Mouse (Mus musculus): ENCODE measurements around the gene Klhl35.

Gene Klhl35

DNA sequence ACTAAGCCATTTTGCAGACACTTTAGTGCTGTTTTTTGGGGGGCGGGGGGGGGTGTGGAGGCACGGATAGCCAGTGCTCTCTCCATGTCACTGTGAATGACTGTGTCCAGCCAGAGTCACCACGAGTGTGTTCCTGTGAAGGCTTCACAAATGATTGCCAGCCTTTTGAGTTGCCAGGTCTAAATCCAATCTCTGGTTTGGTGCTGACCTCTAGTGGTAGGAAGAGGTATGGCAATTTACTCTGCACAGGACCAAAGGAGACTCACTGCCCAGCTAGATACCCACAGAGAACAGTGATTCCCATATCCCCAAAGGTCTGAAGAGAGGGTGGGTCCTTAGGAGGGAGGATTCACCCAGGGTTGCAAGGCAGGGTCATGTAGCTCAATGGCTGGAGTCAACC is 15.1 kb upstream of the Klhl35 start:
- in situ Hi-C loops (cut with MboI; ENCODE audit: unreplicated experiment in 2 of 2): loop anchor here (5.0 to 10.0 kb wide), 5 partner anchors 73 to 226 kb away; no protein-coding TSS in a partner anchor

DNA sequence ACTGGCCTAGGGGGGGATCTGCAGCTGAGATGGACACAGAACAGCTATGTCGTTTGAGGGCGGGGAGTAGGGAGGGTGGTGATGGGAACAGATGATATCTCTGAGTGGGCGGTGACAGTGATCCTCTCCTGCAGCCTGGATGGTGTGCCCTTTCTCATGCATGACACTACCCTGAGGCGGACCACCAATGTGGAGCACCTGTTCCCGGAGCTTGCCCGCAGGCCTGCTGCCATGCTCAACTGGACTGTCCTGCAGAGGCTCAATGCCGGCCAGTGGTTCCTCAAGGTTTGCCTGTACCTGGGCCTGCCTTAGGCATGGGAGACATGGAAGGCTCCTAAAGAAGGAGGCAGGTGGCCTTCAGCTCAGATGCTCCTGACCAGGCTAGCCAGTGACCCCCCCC is 12.9 kb upstream of the Klhl35 start:
- in situ Hi-C loops (cut with MboI; ENCODE audit: unreplicated experiment in 2 of 2): loop anchor here (5.0 to 10.0 kb wide), 5 partner anchors 76 to 228 kb away; no protein-coding TSS in a partner anchor

DNA sequence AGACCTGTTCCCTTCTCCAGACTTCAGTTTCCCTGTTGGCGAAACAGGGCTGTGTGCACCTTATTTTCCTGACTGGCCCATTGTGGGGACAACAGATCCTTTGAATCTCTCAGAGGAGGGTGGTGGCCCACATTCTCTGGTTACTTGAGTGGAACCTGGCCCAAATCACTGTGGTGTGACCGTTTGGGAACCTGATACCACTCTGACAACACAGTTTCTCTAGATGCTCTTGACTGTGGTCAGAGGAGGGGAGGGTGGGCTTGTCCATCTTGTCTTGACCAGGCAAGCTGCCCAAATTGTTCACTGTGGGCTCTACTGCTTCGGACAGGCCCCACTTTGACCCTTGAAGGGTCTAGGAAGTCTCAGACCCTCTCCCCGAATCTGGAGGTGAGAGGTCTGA is 11.8 kb upstream of the Klhl35 start:
- in situ Hi-C loops (cut with MboI; ENCODE audit: unreplicated experiment in 2 of 2): loop anchor here (5.0 to 10.0 kb wide), 5 partner anchors 77 to 229 kb away; no protein-coding TSS in a partner anchor

DNA sequence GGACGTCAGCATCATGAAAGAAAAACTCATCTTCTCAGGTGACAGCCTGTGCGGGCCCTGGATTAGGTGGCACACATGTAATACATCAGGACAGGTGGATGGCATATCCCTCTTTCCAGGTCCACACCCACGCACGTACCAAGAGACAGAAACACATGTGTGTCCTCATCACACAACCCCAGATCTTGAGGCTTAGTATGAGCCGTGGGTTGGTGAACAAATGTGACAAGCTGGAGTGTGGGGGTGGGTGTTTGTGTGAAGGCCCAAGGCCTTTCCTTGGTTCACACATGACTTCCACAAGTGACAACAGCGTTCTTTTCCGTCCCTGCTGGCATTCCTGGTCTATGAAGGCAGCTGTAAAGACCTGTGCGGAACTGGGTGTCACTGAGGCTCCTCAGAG is 7.0 kb upstream of the Klhl35 start:
- in situ Hi-C loops (cut with MboI; ENCODE audit: unreplicated experiment in 2 of 2): loop anchor here (10.0 kb wide), 2 partner anchors 214 to 234 kb away; no protein-coding TSS in a partner anchor

DNA sequence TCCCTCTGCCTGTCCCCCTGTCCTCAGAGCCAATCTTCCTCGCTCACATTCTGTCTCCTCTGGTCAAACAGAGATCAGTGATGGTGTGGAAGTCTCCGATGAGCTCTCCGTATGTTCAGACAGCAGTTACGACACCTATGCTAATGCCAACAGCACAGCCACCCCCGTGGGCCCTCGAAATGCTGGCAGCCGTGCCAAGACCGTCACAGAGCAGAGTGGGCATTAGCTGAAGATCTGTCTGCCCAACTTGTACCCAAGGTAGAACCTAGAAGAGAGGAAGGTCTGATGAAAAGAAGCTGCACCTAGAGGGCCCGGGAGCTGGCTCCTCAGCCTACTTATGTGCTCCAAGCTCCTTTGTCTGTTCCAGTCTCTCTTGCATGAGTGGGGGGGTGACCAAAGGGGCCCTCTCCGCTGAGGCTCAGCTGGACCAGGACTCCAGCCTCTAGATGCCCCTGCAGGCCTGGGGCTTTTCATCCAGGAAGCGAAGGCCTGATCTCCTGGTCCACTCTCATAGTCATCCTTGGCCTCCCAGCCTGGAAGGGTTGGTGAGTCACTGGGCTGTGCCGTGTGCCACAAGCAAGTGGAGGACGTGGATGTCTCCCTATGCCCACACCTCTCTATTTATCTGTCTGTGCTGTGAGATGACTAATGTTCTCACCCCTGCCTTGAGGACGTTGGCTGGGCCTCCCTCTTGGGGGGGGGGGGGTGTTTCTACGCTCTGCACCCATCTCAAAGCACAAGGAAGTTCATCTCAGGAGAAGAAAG is 5.7 kb upstream of the Klhl35 start:
- in situ Hi-C loops (cut with MboI; ENCODE audit: unreplicated experiment in 2 of 2): loop anchor here (10.0 kb wide), 2 partner anchors 215 to 235 kb away; no protein-coding TSS in a partner anchor

DNA sequence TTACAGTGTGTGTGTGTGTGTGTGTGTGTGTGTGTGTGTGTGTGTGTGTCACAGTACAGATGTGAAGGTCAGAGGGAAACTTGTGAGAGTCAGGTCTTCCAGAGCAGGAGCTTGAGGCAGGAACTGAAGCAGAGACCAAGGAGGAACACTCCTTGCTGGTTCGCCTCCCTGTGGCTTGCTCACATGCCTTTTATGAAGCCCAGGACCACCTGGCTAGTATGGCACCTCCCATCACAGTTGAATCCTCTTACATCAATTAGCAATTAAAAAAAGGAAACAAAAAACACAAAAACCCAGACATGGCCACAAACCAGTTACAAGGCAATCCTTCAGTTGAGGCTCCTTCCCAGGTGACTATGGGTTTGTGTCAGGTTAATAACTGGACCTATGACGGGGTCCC is 2.7 kb upstream of the Klhl35 start:
- in situ Hi-C loops (cut with MboI; ENCODE audit: unreplicated experiment in 2 of 2): no loop called here

DNA sequence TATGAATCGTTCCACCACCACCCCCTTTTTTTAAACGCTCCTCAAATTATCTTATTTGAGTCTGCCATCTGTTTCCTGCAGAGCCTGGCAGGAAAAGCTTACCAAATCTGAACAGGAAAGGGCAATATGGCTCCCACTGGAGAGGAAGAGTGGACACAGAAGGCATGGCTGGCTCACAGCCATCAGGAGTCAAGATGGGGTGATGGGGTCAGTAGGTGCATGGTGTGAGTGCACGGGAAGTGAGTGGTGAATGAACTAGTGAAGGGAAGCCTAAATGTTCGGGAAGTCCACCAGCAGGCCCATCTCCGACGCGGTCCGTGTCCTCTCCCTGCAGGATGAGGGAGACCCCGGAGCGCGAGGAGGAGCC is 2.1 kb downstream of the Klhl35 start:
- in situ Hi-C loops (cut with MboI; ENCODE audit: unreplicated experiment in 2 of 2): no loop called here

DNA sequence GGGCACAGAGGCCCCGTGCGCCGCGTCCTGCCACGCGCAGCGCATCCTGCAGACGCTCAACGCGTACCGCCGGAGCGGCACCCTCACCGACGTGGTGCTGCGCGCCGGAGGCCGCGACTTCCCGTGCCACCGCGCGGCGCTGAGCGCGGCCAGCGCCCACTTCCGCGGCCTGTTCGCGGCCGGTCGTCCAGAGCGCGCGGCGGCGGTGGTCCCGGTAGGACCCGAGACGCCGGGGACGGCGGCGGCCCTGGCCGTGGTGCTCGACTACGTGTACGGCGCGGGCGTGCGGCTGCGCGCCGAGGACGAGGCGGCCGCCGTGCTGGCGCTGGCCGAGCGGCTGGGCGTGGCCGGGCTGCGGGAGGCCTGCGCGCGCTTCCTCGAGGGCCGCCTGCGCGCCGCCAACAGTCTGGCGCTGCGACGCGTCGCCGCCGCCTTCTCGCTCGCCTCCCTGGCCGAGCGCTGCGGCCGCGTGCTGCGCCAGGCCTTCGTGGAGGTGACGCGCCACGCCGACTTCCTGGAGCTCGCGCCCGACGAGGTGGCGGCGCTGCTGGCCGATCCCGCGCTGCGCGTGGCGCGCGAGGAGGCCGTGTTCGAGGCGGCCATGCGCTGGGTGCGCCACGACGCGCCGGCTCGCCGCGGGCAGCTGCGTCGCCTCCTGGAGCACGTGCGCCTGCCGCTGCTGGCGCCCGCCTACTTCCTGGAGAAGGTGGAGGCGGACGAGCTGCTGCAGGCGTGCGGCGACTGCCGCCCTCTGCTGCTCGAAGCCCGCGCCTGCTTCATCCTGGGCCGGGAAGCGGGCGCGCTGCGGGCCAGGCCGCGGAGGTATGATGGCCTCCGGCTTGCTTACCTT is 2.7 kb downstream of the Klhl35 start:
- in situ Hi-C loops (cut with MboI; ENCODE audit: unreplicated experiment in 2 of 2): no loop called here

DNA sequence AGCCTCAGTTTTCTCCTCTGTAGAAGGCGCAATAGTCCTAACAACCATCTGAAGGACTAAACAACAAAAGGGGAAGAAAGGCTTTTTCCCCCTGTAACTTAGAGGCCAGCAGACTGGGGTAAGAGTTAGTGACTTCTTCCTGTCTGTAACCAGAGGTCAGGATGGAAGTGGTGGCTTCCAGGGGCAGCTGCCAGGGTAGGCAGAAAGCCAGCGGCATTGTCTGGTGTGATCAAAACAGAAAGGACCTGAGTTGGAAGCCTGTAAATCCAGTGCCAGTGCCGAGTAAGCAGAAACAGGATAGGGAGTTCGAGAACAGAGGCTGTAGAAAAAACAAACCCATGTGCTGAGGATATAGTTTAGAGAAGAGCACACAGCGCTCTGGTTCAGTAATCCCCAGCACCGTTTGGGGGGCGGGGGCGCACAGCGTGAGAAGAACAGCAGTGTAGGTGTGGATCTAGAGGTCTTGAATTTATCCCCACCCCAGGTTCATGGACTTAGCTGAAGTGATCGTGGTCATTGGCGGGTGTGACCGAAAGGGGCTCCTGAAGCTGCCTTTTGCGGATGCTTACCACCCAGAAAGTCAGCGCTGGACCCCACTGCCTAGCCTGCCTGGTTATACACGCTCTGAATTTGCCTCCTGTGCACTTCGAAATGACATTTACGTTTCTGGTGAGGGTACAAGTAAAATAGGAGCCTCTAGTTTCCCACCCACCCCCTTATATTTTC is 4.0 kb downstream of the Klhl35 start:
- in situ Hi-C loops (cut with MboI; ENCODE audit: unreplicated experiment in 2 of 2): no loop called here

DNA sequence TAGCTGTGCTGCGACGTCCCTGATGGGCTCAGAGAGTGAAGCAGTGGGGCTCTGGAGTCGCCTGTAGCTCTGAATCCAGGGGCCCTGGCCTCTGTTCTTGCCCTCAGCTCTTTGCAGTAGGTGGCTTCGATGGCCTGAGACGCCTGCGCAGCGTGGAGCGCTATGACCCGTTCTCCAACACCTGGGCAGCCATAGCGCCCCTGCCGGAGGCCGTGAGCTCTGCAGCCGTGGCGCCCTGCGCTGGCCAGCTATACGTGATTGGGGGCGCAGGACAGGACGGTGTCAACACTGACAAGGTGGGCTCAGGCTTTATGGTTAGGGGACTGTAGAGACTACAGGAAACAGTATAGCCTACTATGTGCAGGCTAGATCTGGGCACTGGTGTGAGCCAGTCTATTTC is 5.8 kb downstream of the Klhl35 start:
- in situ Hi-C loops (cut with MboI; ENCODE audit: unreplicated experiment in 2 of 2): no loop called here

DNA sequence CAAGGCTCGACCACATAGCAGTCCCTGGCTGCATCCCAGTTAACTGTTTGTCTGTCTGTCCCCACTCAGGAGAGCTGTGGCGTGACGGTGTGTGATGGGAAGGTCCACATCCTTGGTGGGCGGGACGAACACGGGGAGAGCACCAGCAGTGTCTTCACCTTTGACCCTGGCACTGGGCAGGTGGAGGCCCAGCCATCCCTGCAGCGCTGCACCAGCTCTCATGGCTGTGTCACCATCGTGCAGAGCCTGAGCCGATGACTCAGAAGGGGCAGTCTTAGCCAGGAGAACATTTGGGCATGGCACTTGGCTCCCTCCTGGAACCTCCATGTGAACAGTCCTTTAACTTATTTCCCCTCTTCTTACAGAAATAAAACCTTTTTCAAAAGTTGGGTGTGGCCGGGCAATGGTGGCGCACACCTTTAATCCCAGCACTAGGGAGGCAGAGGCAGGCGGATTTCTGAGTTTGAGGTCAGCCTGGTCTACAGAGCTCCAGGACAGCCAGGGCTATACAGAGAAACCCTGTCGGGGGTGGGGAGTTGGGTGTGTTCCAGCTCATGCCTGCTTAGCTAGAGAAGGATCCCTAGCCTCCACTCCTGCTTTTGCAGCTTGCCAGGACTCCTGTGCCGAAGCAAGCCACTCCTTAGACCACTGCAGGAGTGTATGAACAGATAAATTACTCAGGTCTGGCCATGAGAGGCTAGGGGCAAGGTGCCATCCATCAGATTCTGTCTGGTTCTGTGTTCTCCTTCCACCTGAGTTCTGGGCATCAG is 8.0 kb downstream of the Klhl35 start:
- in situ Hi-C loops (cut with MboI; ENCODE audit: unreplicated experiment in 2 of 2): no loop called here

DNA sequence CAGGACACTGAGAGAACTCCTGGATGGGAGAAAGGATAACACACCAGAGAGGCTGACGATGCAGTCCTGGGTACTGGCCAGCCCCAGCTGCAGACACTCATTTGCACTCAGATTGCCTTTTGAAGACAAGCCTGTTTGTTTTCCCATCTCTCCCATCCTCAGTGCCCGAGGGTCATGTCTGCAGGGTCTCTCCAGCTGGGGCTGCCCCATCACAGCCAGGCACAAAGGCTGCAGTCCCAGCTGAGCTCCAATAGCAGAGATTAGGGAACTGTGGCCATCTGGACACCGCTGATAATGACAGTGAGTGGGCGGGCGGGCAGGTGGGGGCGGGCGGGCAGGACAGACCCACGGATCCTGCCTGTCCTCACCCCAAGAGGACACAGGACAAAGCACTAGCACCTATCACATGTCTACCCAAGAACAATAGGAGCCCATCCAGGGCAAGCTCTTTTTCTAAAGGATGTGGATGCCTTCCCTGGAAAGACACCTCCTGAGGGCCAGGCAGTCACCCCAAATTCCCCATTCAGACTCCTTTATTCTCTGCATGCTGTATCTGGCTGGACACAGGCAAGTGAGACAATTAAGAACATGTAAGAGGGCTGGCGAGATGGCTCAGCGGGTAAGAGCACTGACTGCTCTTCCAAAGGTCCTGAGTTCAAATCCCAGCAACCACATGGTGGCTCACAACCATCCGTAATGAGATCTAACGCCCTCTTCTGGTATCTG is 9.2 kb downstream of the Klhl35 start:
- in situ Hi-C loops (cut with MboI; ENCODE audit: unreplicated experiment in 2 of 2): no loop called here

DNA sequence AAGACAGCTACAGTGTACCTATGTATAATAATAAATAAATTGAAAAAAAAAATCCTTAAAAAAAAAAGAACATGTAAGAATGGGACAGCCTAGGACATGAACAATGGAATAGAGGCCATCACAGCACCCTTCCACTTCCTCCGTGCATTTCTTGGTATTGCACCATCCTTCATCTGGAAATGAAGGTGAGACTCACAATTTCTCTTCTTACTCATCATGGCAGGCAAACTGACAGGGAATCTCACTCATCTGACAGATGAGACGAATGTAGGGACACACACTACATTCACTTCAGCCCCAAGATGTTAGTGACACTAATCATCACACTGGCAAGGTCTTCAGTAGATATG is 9.7 kb downstream of the Klhl35 start:
- in situ Hi-C loops (cut with MboI; ENCODE audit: unreplicated experiment in 2 of 2): no loop called here

DNA sequence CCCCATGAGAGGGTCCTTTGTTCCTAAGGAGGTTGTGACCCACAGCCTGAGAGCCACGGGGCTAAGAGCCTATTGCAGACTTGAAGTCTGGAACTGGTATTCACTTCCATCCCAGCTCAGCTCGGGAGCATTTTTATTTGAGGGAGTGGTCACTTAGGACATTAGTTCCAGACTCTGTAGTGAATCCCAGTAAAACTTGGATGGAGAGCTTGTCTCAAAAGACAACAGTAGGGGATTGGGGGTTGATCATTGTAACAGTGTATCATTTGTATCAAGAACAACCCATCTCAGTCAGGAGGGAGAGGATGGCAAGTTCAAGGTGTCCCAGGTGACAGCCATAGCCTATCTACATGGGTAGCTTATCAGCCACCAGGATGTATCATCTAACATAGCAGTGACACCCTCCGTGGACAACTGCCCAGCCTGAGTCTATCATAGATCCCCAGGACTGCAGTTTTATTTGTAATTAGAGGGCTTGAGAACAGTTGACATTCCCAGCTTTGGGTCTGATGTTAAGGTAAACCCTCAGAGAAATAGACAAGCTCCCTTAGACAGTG is 10.8 kb downstream of the Klhl35 start:
- in situ Hi-C loops (cut with MboI; ENCODE audit: unreplicated experiment in 2 of 2): no loop called here

DNA sequence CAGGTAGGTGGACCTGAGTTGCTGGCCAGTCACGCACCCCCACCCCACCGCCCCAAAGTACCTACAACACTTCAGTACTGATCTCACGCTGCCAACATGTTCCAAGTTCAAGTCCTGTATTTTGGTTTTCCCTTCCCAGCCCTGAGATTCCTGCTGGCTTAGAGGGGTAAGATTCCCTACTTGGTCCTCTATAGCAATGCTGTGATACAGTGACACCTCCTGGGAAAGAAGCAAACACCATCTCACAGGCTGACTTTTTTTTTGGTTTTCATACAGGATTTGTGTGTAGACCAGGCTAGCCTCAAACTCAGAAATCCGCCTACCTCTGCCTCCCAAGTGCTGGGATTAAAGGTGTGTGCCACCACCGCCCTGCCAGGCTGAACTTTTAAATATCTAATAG is 11.4 kb downstream of the Klhl35 start:
- in situ Hi-C loops (cut with MboI; ENCODE audit: unreplicated experiment in 2 of 2): no loop called here

DNA sequence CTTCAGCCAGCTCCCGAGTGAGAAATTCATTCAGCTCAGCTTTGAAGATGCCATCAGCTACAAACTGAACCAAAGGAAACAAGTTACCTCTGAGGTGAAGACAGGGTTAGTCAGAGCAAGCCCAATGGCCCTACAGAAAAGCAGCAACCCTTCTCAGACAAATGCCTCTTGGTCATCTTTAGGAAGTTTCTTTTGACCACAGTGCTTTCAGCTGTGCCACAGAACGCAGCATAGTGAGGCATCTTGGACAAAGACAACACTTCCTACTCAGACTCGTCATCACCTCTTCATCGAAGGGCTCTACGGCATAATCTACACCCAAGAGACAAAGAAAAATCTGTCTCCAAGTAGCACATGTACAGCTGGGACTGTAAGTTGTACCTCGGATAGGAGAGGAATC is 16.8 kb downstream of the Klhl35 start:
- in situ Hi-C loops (cut with MboI; ENCODE audit: unreplicated experiment in 2 of 2): no loop called here

DNA sequence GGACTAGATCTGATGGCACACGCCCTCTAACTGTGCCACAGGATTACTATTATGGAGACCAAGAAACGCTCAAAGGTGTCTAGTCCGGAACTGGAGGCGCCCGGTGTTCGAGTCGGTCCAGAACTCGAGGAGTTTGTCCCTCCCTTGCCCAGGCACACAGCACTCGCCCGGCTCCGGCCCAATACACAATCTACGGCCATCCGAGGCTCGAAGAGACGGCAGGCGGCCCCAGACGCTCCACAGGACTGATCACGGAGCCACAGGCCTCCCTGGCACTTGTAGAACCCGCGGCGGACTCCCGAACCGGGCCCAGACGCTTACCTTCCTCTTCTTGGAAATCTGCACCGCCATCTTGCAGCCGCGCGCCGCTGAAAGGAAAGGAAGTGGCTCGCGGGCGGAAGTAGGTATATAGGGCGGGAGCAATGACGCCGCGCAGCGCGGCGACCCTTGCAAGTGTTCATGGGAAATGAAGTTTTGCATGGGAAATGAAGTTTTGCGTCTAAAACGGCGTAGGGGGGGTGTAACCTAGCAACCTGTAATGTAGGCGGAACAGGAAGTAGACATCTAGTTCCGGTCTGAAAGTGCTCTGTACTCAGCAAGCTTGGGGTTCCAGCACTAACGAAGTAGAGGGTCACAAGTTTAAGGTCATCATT is 17.6 kb downstream of the Klhl35 start, which contains the start of gene Rps3:
Gene Rps3, minus strand, starts transcription at position 468 of the 653 bp plus-strand sequence.
- in situ Hi-C loops (cut with MboI; ENCODE audit: unreplicated experiment in 2 of 2): no loop called here

DNA sequence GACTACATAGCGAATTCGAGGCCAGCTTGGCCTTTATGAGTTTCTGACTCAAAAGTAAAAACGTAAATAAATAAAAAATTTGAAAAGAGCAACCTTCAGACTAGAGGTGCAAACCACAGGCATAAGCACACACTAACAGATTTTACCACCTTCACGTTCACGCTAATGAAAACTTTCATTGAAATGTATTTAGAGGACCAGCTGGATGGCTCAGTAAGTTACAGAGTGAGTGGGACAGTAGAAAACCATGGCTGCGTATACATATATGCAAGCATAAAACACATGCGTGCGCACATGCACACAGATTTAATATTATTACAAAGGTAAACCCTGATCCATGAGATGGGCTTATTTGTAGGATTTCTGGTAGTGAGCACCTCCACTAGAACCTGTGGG is 18.1 kb downstream of the Klhl35 start:
- in situ Hi-C loops (cut with MboI; ENCODE audit: unreplicated experiment in 2 of 2): no loop called here

DNA sequence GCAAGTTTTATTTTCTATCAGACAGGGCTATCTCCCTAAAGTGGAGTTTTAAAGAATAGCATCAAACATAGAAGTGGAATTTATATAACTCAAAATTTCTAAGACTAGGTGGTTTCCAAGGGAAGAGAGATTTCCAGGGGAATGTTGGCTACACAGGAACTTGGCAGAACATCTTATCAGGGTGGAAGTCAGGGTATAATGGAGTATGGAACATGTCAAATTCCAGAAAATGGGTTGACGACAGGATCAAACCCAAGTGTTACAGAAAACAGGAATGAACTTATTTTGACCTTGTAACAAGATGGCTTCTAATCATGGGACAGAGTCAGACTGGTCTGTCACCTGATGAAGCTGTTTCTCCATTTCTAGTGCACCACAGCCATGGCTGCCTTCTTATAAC is 18.9 kb downstream of the Klhl35 start:
- in situ Hi-C loops (cut with MboI; ENCODE audit: unreplicated experiment in 2 of 2): no loop called here

Data from v-Abl transformed pro-B cells (cell line).